Mouse (Mus musculus) heart, postnatal 0 days (tissue): ENCODE measurements around the gene Xrcc4.

ENCODE experiments used
- CTCF ChIP-seq: IDR thresholded peaks from 2 replicates; pipeline ENCODE4 v1.5.1; 2016; ENCODE audit warnings: antibody characterized with exemption, control low read depth, low read depth
- EP300 ChIP-seq: IDR thresholded peaks from 2 replicates; pipeline ENCODE4 v1.6.1; 2016; ENCODE audit warnings: antibody characterized with exemption, low read depth

DNA sequence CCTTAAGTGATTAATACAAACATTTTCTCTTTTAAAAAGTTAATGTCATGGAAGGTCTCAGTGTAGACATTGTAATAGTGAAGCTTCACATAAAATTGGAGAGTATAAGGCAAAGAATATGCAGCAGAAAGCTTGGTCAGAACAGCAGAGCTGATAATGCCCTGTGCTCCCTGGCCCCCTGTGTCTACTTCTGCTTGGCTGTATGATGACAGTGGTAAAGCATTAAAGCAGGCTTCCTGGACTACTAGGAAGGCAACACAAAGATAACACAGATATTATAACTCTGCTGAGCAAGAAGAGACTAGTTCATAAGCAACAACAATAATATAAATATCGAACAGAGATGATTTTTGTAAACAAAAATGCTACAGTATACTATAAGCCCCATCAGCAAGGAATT lies 199.2 kb downstream of the Xrcc4 start:
- TF ChIP-seq EP300 = no peak
- no peak for TF ChIP-seq CTCF
